Mouse (Mus musculus) lung, postnatal 0 days (tissue): Measurements from ENCODE around the gene Ptcd2.

Experiments used
- CTCF ChIP-seq: IDR thresholded peaks from 2 replicates; pipeline ENCODE4 v1.5.1; 2016; ENCODE audit warnings: antibody characterized with exemption, mild to moderate bottlenecking
- EP300 ChIP-seq: IDR thresholded peaks from 2 replicates; pipeline ENCODE4 v1.6.1; 2016; ENCODE audit warnings: antibody characterized with exemption, mild to moderate bottlenecking, control low read depth

GRCm38 (mm10) chr13:99377055-99377454 is 32.5 kb upstream of the Ptcd2 start:
- no peak for TF ChIP-seq CTCF
- TF ChIP-seq EP300 = no peak
